Mouse (Mus musculus) intestine, postnatal 0 days (tissue): ENCODE measurements around the gene Akap1. TPM values are rescaled to one million over a fixed set of nuclear protein-coding genes. Genes with fewer than 3 reads are reported as not detected.

Experiments
- ATAC-seq: fragments of 200-750 bp; cut with Nextera tagmentation; 2 replicates; pipeline ENCODE4 v1.8.0; 2017; ENCODE audit warnings: mild to moderate bottlenecking, moderate TSS enrichment, moderate library complexity
- H3K27ac ChIP-seq: fragments of 300-500 bp; sonication (generic); 2 replicates; pipeline ENCODE4 v1.5.1; 2014; ENCODE audit warnings: mild to moderate bottlenecking, low read depth, low read length, moderate library complexity
- H3K27me3 ChIP-seq: fragments of 300-500 bp; sonication (generic); replicated peaks from 2 replicates; pipeline ENCODE4 v1.6.1; 2014; ENCODE audit warnings: low read length, mixed read lengths; ENCODE audit not compliant: control insufficient read depth, insufficient read depth
- H3K36me3 ChIP-seq: fragments of 300-500 bp; sonication (generic); 2 replicates; pipeline ENCODE4 v1.6.1; 2014; ENCODE audit warnings: mild to moderate bottlenecking, moderate library complexity; ENCODE audit not compliant: control insufficient read depth, insufficient read depth
- H3K4me1 ChIP-seq: fragments of 300-500 bp; sonication (generic); replicated peaks from 2 replicates; pipeline ENCODE4 v1.6.1; 2014; ENCODE audit warnings: antibody characterized with exemption, low read length, mixed read lengths; ENCODE audit not compliant: control insufficient read depth, insufficient read depth
- H3K4me2 ChIP-seq: fragments of 300-500 bp; sonication (generic); replicated peaks from 2 replicates; pipeline ENCODE4 v1.6.1; 2014; ENCODE audit warnings: low read depth, mild to moderate bottlenecking, moderate library complexity
- H3K4me3 ChIP-seq: fragments of 300-500 bp; sonication (generic); 2 replicates; pipeline ENCODE4 v1.5.1; 2014; ENCODE audit warnings: low read depth, low read length
- H3K9ac ChIP-seq: fragments of 300-500 bp; sonication (generic); 2 replicates; pipeline ENCODE4 v1.6.1; 2014; ENCODE audit warnings: mild to moderate bottlenecking, low read depth, low read length
- H3K9me3 ChIP-seq: fragments of 300-500 bp; sonication (generic); 2 replicates; pipeline ENCODE4 v1.6.1; 2016; ENCODE audit warnings: mixed run types; ENCODE audit not compliant: control insufficient read depth
- CTCF ChIP-seq: sonication (generic); IDR thresholded peaks from 2 replicates; pipeline ENCODE4 v1.5.1; 2016; ENCODE audit warnings: low read depth, mild to moderate bottlenecking, control low read depth, antibody characterized with exemption, moderate library complexity
- WGBS: fragments of 180-500 bp; shearing (Covaris S2); extraction: QIAGEN DNeasy Blood & Tissue Kit; methylation state at CpG from one replicate; pipeline ENCODE4 v1.1.7; 2014; 5-methylcytosine and 5-hydroxymethylcytosine counted together
- polyA plus RNA-seq: library from polyadenylated mRNA; unstranded; fragments of >200 nt; fragmentation: Nextera tagmentation; extraction: Ambion mirVana; gene quantifications from 2 replicates; pipeline ENCODE4 v1.2.1, GENCODE M21; 2015

The Akap1 gene
- 12.3 and 12.4 TPM in 2 replicates for polyA plus RNA-seq

DNA sequence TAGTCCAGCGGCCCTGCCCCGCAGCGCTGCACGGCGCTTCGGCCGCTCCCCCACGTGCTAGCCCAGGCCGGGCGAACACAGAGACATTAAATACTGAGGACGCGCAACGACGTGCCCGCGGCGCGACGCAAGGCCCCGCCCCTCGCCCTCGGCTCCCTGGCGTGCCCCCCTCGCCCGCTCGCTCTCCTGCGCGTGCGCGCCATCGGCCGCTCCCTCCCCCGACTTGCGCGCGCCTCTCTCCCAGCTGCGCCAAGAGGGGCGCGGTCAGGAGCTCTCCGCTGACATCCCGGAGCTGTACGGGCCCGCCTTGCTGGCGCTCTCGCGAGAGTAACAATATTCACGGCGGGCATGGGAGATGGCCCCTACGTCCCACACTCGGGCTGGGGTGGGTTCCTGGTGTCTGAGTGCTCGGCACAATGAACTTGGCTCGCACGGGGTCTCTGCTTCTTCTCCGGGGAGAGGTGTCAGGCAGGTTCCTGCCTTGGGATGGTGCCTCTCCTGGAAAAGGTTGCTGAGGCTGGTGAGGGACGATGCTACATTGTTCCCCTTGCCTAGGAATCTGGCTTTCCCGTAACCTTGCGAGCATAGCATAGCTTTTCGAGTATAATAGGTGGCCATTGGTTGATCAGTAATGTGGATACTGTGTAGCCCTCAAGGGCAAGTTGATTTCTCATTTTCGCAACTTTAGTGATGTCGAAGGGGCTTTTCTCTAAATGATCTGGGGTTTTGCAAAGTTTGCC, at the start of gene Akap1:
TSS of gene Akap1 (minus strand) at position 129 of the 740 bp plus-strand sequence.
- Histone ChIP-seq H3K9me3 (no peaks in the 10 kb centered on the region), H3K4me3 (peak within 1 kb of the TSS; percentile 54), H3K9ac (peak within 1 kb of the TSS; percentile 66), H3K27me3 (no peaks in the 10 kb centered on the region), H3K4me2 (peak within 1 kb of the TSS; percentile 92), H3K27ac (peak within 1 kb of the TSS; percentile 75), H3K36me3 (no peaks in the 10 kb centered on the region; the same call in 1 of the 2 replicates), H3K4me1 (no peaks in the 10 kb centered on the region)
- peak; percentile 93 for ATAC-seq
- WGBS = 2% methylated on average over 60 of the region's 60 CpGs
- no peak for TF ChIP-seq CTCF

GRCm38 (mm10) chr11:88909388-88910036, 45.1 kb upstream of the Akap1 start:
- 77% methylated on average over 8 of the region's 8 CpGs for WGBS

GRCm38 (mm10) chr11:88908557-88909211, 44.3 kb upstream of the Akap1 start:
- no peaks in the 10 kb centered on the region for H3K9me3 ChIP-seq
- H3K27me3 ChIP-seq = no peaks in the 10 kb centered on the region
- 100% methylated on average over 1 of the region's 1 CpGs for WGBS
- TF ChIP-seq CTCF = peak; percentile 80
- no peak overlapping the region for H3K27ac ChIP-seq
- H3K4me2 ChIP-seq = no peak overlapping the region
- no peak overlapping the region for H3K9ac ChIP-seq
- ATAC-seq = peak; percentile 82
- no peak overlapping the region for H3K4me3 ChIP-seq
- H3K4me1 ChIP-seq = no peaks in the 10 kb centered on the region; the same call in 1 of the 2 replicates
- H3K36me3 ChIP-seq = no peaks in the 10 kb centered on the region

More at GRCm38 (mm10) chr11:88909388-88910036, 45.1 kb upstream of the Akap1 start:
- no peak overlapping the region for H3K9ac ChIP-seq
- TF ChIP-seq CTCF = no peak
- no peak for ATAC-seq
- H3K36me3 ChIP-seq = no peaks in the 10 kb centered on the region
- H3K27ac ChIP-seq = no peak overlapping the region
- no peaks in the 10 kb centered on the region for H3K27me3 ChIP-seq
- no peak overlapping the region for H3K4me2 ChIP-seq
- no peak overlapping the region for H3K4me3 ChIP-seq
- H3K4me1 ChIP-seq = no peaks in the 10 kb centered on the region
- H3K9me3 ChIP-seq = no peaks in the 10 kb centered on the region

- H3K9ac ChIP-seq = no peak overlapping the region
- no peak for ATAC-seq
- H3K36me3 ChIP-seq = no peaks in the 10 kb centered on the region
- no peak overlapping the region for H3K4me3 ChIP-seq
- H3K27ac ChIP-seq = no peak overlapping the region
- H3K4me1 ChIP-seq = no peaks in the 10 kb centered on the region; the same call in 1 of the 2 replicates
- no peak for TF ChIP-seq CTCF
- no peaks in the 10 kb centered on the region for H3K27me3 ChIP-seq
- H3K4me2 ChIP-seq = no peak overlapping the region
- 95% methylated on average over 7 of the region's 7 CpGs for WGBS
- no peaks in the 10 kb centered on the region for H3K9me3 ChIP-seq
These were observed 43.5 kb upstream of the Akap1 start for GRCm38 (mm10) chr11:88907886-88908285.

DNA sequence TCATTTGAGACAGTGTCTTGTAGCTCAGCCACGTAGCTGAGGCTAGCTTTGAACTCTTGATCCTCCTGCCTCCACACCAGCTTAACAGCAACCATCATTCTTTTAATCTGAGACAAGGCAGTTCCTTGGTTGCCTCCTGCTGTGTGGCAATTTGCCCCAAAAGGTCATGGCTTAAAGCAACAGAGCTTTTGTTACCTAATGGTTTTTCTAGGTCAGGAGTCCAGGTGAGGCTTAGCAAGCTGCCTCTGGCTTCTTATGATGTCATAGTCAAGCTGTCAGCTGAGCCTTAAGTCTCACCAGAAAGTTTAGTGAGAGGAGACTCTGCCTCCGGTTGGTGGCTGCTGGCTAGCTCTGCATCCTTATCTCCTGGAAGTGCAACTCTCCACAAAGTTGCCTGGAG, 41.2 kb upstream of the Akap1 start:
- Histone ChIP-seq H3K4me1 (peaks cover 3% of the 10 kb centered on the region; the same call in 1 of the 2 replicates), H3K36me3 (no peaks in the 10 kb centered on the region), H3K9ac (no peak overlapping the region), H3K9me3 (no peaks in the 10 kb centered on the region), H3K4me3 (no peak overlapping the region), H3K27me3 (no peaks in the 10 kb centered on the region), H3K4me2 (no peak overlapping the region), H3K27ac (no peak overlapping the region)
- WGBS = 36% methylated on average over 2 of the region's 2 CpGs
- no peak for TF ChIP-seq CTCF
- no peak for ATAC-seq

DNA sequence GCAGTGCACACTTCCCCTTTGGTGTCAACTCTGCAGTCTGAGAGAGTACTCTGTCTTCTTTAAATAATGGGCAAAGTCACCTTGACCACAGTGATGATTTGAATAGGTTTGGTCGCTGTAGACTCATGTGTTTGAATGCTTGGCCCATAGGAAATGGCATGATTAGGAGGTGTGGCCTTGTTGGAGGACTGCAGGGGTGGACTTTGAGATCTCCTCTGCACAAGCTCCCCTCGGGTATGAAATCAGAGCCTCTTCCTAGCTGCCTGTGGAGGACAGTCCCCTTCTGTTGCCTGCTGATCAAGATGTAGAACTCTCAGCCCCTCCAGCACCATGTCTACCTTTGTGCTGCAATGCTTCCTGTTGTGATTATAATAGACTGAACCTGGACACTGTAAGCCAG, 39.7 kb upstream of the Akap1 start:
- Histone ChIP-seq H3K36me3 (no peaks in the 10 kb centered on the region), H3K4me2 (no peak overlapping the region), H3K27me3 (no peaks in the 10 kb centered on the region), H3K27ac (no peak overlapping the region), H3K4me3 (no peak overlapping the region), H3K9ac (no peak overlapping the region), H3K4me1 (peaks cover 3% of the 10 kb centered on the region; the same call in 1 of the 2 replicates), H3K9me3 (no peaks in the 10 kb centered on the region)
- WGBS = 20% methylated on average over 2 of the region's 2 CpGs
- no peak for TF ChIP-seq CTCF
- ATAC-seq = peak; percentile 62; the same call in 1 of the 2 replicates
